Mouse (Mus musculus) left cerebral cortex, postnatal 14 days (tissue): ENCODE data around the gene Tnr. TPM values are rescaled to one million over a fixed set of nuclear protein-coding genes. Genes with fewer than 3 reads are reported as not detected.

Source experiments
- DNase-seq, 2 experiments: peaks; one replicate each; pipeline ENCODE4 v3.0.0; 2021 to 2022; ENCODE audit warnings: low spot score in 2 of 2, mixed read lengths in 1 of 2
- intact Hi-C: fragments of 180-260 bp; cut with DNase I; formaldehyde crosslinking; loops from one replicate; pipeline ENCODE4 v1.15.1; 2025
- total RNA-seq, 2 experiments: library from RNA; stranded (reverse); gene quantifications; 2 replicates each; pipeline ENCODE4 v1.2.3; 2021

The Tnr gene
- total RNA-seq, 2 experiments from 2014 or later, result 126 to 151 TPM

GRCm38 (mm10) chr1:159614644-159615431 is 91.3 kb downstream of the Tnr start:
- peak; percentile 44 to 62 for DNase-seq
- intact Hi-C loops, result loop anchor here (5.0 kb wide), 1 partner anchor 93 kb away; the partner anchor contains the start of gene Tnr

- intact Hi-C loops, result loop anchor here (5.0 kb wide), 1 partner anchor 93 kb away; the partner anchor contains the start of gene Tnr
- peak in 1 of 2 experiments; percentile 31 for DNase-seq
Observed at GRCm38 (mm10) chr1:159615686-159616085, 92.1 kb downstream of the Tnr start.

- no peak for DNase-seq
- intact Hi-C loops, result loop anchor here (5.0 kb wide), 1 partner anchor 97 kb away; the partner anchor contains the start of gene Tnr
Observed at GRCm38 (mm10) chr1:159619205-159619604, 95.6 kb downstream of the Tnr start.

GRCm38 (mm10) chr1:159621321-159621720 is 97.8 kb downstream of the Tnr start:
- intact Hi-C loops, result no loop called here
- no peak for DNase-seq

- DNase-seq, result no peak
Observed at GRCm38 (mm10) chr1:159629119-159629518, 105.5 kb downstream of the Tnr start.

GRCm38 (mm10) chr1:159629822-159630589 is 106.4 kb downstream of the Tnr start:
- intact Hi-C loops, result no loop called here
- no peak for DNase-seq

More at GRCm38 (mm10) chr1:159629119-159629518, 105.5 kb downstream of the Tnr start:
- intact Hi-C loops, result no loop called here

GRCm38 (mm10) chr1:159632558-159632957 is 109.0 kb downstream of the Tnr start:
- no peak for DNase-seq
- intact Hi-C loops, result no loop called here

GRCm38 (mm10) chr1:159639408-159639807 is 115.8 kb downstream of the Tnr start:
- intact Hi-C loops, result no loop called here
- no peak for DNase-seq

- DNase-seq, result no peak
- intact Hi-C loops, result no loop called here
Observed at GRCm38 (mm10) chr1:159645719-159646118, 122.2 kb downstream of the Tnr start.

GRCm38 (mm10) chr1:159650486-159650885 is 126.9 kb downstream of the Tnr start:
- DNase-seq, result no peak
- intact Hi-C loops, result no loop called here

- no peak for DNase-seq
- intact Hi-C loops, result no loop called here
Observed at GRCm38 (mm10) chr1:159655241-159655640, 131.7 kb downstream of the Tnr start.

GRCm38 (mm10) chr1:159657856-159658542 is 134.4 kb downstream of the Tnr start:
- intact Hi-C loops, result no loop called here

GRCm38 (mm10) chr1:159660620-159661501 is 137.3 kb downstream of the Tnr start:
- intact Hi-C loops, result loop anchor here (10.0 kb wide), 3 partner anchors 104 to 266 kb away; partner anchors contain the start of gene Tnr
- peak; percentile 37 to 53 for DNase-seq

More at GRCm38 (mm10) chr1:159657856-159658542, 134.4 kb downstream of the Tnr start:
- no peak for DNase-seq

- DNase-seq, result peak in 1 of 2 experiments; percentile 32
- intact Hi-C loops, result loop anchor here (10.0 kb wide), 3 partner anchors 100 to 270 kb away; partner anchors contain the start of gene Tnr
Observed at GRCm38 (mm10) chr1:159664496-159664895, 140.9 kb downstream of the Tnr start.

GRCm38 (mm10) chr1:159664945-159665344 is 141.4 kb downstream of the Tnr start:
- intact Hi-C loops, result loop anchor here (10.0 kb wide), 3 partner anchors 100 to 270 kb away; partner anchors contain the start of gene Tnr
- peak in 1 of 2 experiments; percentile 24 for DNase-seq

GRCm38 (mm10) chr1:159670629-159671150 is 147.1 kb downstream of the Tnr start:
- intact Hi-C loops, result no loop called here
- DNase-seq, result peak; percentile 78 to 84

- no peak for DNase-seq
- intact Hi-C loops, result no loop called here
Observed at GRCm38 (mm10) chr1:159671181-159671580, 147.6 kb downstream of the Tnr start.

- intact Hi-C loops, result no loop called here
- DNase-seq, result no peak
Observed at GRCm38 (mm10) chr1:159674240-159674639, 150.7 kb downstream of the Tnr start.
